Mouse (Mus musculus) heart, postnatal 0 days (tissue): Measurements from ENCODE around the gene Bloc1s1.
A peak's percentile ranks its signal among the peaks of the same experiment; 100 is the strongest.

Source experiments
- CTCF ChIP-seq: IDR thresholded peaks from 2 replicates; pipeline ENCODE4 v1.5.1; 2016; ENCODE audit warnings: antibody characterized with exemption, control low read depth, low read depth
- EP300 ChIP-seq: IDR thresholded peaks from 2 replicates; pipeline ENCODE4 v1.6.1; 2016; ENCODE audit warnings: antibody characterized with exemption, low read depth

- TF ChIP-seq CTCF (0 out of 2 replicates have a peak, but pooled peaks have one; percentile 7), EP300 (no peak)
Measured at GRCm38 (mm10) chr10:128934997-128935787, 11.4 kb upstream of the Bloc1s1 start.
